Mouse (Mus musculus): ENCODE measurements around the gene Commd3.
A peak's percentile ranks its signal among the peaks of the same experiment; 100 is the strongest.

Gene Commd3

DNA sequence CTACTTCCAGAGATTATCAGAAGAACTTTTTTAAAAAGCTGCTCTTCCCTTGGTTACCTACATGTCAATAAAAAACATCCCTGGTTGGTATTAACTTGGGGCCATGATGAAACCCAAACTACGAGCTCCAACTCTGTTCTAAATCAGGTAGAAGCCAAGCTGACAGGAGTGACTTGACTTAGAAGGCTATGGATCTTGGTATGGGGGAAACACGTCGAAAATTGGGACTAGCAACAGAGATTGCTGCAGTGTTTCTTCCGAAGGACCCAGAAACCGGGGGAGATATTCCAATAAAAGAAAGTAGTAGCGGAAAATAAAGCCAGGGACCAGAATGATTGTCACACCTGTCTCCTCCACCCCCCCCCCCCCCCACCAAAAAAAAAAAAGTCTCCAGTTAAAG lies 16.1 kb downstream of the Commd3 start:
- DNase-seq = no peak

- DNase-seq = peak; percentile 27
Measured at GRCm38 (mm10) chr2:18688708-18689063, 16.5 kb downstream of the Commd3 start.

GRCm38 (mm10) chr2:18689064-18689921 lies 17.1 kb downstream of the Commd3 start:
- DNase-seq = peak; percentile 42

- DNase-seq = peak; percentile 31
Measured at GRCm38 (mm10) chr2:18690055-18690691, 18.0 kb downstream of the Commd3 start.

DNA sequence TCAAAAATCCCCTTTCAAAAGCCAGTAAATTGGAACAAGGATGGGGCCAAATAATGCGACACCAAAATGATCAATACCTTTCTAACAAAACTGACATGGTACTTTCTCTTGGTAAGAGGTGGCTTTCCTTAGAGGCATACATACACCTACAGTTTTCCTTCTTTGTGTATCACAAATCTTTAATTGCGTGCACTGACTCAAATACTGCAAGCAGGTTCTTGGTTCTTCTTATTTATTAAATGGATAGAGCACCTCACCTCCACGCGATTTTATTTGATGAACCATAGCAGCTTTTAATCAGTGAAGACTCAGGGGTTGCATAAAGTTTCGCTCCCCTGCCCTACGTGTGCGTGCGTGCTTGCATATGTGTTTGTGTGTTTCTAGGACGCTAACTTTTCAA lies 18.6 kb downstream of the Commd3 start:
- DNase-seq = no peak

DNA sequence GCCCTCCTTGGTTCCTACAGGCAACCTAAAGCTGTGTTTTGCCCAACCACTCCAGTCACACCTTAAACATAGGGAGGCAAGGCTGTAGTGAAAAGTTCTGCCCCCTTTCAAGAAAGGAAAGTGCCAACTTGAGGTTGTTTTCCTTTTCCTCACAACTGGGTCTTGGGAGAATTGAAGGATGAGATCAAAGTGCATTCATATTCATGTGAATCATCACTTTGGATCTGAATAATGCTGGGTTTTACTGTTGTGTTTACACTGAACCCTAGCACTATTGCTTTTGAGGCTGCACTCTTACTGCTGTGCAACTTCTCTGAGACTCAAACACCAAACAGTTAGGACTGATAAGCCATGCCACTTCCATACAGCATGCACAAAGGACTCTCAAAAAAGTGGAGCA lies 19.8 kb downstream of the Commd3 start:
- DNase-seq = no peak

DNA sequence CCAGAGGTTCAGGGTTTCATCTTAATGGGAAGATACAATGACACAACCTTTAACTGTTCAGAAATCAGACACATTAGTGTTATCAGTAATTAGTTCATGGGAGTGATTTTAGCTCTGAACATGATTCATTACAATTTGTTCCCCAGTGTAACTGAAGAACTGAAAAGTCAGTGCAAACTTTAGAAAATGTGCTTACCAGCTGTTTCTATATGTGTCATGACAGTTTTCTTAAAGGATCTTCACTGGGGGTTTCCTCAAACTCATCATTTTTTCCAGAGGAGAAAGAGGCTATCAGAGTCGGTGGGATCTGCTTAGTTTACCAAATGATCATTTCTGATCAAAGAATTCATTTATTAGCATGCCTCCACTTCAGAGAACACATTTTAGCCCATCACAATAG lies 20.4 kb downstream of the Commd3 start:
- no peak for DNase-seq

GRCm38 (mm10) chr2:18693491-18693870 lies 21.3 kb downstream of the Commd3 start:
- no peak for DNase-seq

- peak; percentile 81 for DNase-seq
Measured at GRCm38 (mm10) chr2:18693871-18694610, 21.9 kb downstream of the Commd3 start, which contains the start of gene Spag6. Gene Spag6 (plus strand): TSS chr2:18694032.

DNA sequence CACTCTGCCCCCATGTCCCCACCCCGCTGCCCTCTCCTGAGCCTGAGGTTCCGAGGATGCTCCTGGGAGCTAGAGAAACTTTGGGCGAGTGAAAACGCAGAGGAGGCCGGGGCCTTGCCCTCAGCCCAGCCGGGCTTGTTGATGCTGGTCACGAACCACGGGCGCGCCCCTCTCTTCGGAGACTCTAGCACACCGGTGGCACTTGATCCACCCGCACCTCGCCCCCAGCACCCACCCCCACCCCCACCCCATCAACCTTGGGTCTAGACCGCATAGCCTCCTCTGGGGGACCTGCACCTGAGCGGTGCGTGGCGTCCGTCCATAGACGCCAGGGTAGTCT lies 22.4 kb downstream of the Commd3 start:
- no peak for DNase-seq

DNA sequence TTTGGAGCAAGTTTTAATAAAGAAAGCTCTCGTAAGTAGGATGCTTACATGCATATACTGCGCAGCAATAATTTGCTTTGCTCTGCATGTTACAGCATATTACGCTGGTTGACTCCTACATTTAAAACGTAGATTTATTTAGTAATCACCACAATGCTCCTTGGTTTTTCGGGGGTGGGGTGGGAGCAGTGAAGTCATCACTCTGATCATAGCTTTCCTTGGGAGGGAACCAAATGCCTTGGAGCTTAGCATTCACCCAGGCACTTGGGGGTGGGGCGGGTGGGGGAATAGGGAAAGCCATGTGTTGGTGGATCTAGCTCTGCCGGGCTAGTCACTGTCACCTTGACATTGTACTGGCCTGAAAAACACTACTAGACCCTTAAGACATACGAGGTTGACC lies 23.0 kb downstream of the Commd3 start:
- no peak for DNase-seq

GRCm38 (mm10) chr2:18695629-18696150 lies 23.5 kb downstream of the Commd3 start:
- DNase-seq = no peak

GRCm38 (mm10) chr2:18697591-18698244 lies 25.5 kb downstream of the Commd3 start:
- DNase-seq = no peak

GRCm38 (mm10) chr2:18698663-18699385 lies 26.6 kb downstream of the Commd3 start:
- DNase-seq = no peak

DNA sequence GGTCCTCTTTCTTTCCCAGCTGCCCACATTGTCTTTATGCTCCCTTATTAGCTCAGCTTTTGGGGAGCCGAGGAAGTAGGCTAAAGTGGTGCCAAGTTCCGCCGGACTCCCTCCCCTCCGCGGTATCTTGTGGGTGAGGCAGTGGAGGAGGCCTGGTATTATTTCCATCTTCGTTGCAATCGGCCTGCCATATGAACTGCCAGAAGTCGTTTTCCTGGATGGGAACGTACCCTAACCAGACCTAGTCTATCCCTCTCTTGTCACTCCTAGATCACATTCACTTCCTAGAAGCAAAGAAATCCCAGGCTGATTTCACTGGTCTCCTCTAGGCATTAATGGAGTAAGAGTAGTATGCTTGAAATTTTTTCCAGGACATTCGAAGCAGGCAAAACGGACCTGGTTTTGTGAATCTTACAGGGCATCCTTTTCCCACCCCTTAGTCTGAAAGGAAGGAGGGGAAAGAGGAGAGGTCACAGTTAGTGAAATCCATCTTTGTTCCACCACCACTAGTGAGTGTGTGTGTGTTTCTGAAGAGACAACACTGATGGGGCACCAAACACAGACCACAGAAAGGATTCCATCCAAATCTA lies 27.3 kb downstream of the Commd3 start:
- no peak for DNase-seq

DNA sequence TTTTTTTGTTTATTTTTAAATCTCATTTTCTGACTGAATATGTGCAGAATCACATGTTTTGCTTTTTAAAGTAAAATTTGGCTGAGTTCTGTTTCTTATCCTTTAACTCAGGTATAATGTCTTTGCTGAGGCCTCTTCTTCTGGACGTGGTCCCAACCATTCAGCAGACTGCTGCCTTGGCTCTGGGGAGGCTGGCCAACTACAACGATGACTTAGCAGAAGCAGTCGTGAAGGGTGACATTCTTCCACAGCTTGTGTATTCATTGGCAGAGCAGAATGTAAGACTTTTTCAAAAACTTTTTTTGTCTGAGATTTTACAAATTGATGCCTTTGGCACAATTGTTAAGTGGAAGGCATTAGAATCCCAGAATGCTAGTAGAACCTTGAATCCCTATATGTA lies 38.2 kb downstream of the Commd3 start:
- DNase-seq = no peak

GRCm38 (mm10) chr2:18713071-18713470 lies 40.9 kb downstream of the Commd3 start:
- DNase-seq = no peak

- DNase-seq = no peak
Measured at GRCm38 (mm10) chr2:18714337-18714736, 42.2 kb downstream of the Commd3 start.

DNA sequence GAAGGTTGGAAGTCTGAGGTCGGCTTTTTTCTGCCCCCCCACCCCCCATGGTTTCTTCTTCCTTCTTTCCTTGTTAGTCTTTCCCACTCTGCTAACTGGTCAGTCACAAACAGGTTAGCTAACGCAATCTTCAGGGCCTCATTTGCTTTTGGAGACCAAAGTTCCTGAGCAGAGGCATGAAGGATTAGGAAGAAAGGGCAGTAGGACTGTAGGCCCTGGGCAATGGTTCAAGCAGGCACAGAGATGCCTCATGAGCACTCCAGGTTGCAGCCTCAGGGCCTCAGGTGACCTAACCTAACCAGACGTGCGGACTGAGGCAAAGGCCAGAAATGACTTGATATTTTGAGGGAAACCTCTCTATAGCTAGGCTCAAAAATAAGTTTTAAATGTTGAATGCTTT lies 46.3 kb downstream of the Commd3 start:
- DNase-seq = no peak

- DNase-seq = no peak
Measured at GRCm38 (mm10) chr2:18722208-18722830, 50.1 kb downstream of the Commd3 start.

- DNase-seq = no peak
Measured at GRCm38 (mm10) chr2:18724462-18724861, 52.3 kb downstream of the Commd3 start.
